Mouse (Mus musculus): ENCODE measurements around the gene Bsg. TPM values are rescaled to one million over a fixed set of nuclear protein-coding genes. Genes with fewer than 3 reads are reported as not detected.
A peak's percentile ranks its signal among the peaks of the same experiment; 100 is the strongest.

The Bsg gene
- polyA plus RNA-seq, 1 experiment from 2014 or later, result 937 TPM

- peak within 1 kb of the TSS; percentile 82 for H3K9ac ChIP-seq (ENCODE audit: low read depth, low read length)
- peak; percentile 92 for ATAC-seq
- H3K36me3 ChIP-seq (ENCODE audit: control insufficient read depth, insufficient read depth), result peaks cover 25% of the 10 kb centered on the region
- H3K27ac ChIP-seq (ENCODE audit: low read depth, low read length), result peak within 1 kb of the TSS; percentile 76
- peak within 1 kb of the TSS; percentile 86 for H3K4me2 ChIP-seq (replicated peaks; ENCODE audit: low read depth)
- no peaks in the 10 kb centered on the region; the same call in 1 of the 2 replicates for H3K4me1 ChIP-seq (replicated peaks; ENCODE audit: control insufficient read depth, insufficient read depth, low read length)
- peak; percentile 63 for TF ChIP-seq CTCF (IDR thresholded peaks at IDR 0.05; ENCODE audit: low read depth)
- H3K27me3 ChIP-seq (replicated peaks; ENCODE audit: control insufficient read depth, insufficient read depth, low read length), result no peaks in the 10 kb centered on the region
- peak within 1 kb of the TSS; percentile 72 for H3K4me3 ChIP-seq (ENCODE audit: low read depth, low read length)
- no peaks in the 10 kb centered on the region for H3K9me3 ChIP-seq (ENCODE audit: control insufficient read depth)
- WGBS, result under 1% methylated on average over 57 of the region's 84 CpGs
Observed at GRCm38 (mm10) chr10:79681591-79682245, 22.6 kb upstream of the Bsg start, which contains the start of gene Cdc34. Gene Cdc34 (plus strand): TSS chr10:79682195.

GRCm38 (mm10) chr10:79682551-79682915, 21.8 kb upstream of the Bsg start:
- WGBS, result 0% methylated on average over 10 of the region's 10 CpGs
- H3K4me3 ChIP-seq (ENCODE audit: low read depth, low read length), result peak overlapping the region; percentile 72
- H3K4me2 ChIP-seq (replicated peaks; ENCODE audit: low read depth), result peak overlapping the region; percentile 86
- 0 out of 2 replicates have a peak, but pooled peaks have one; percentile 2 for ATAC-seq
- H3K36me3 ChIP-seq (ENCODE audit: control insufficient read depth, insufficient read depth), result peaks cover 33% of the 10 kb centered on the region
- H3K9me3 ChIP-seq (ENCODE audit: control insufficient read depth), result no peaks in the 10 kb centered on the region
- H3K27me3 ChIP-seq (replicated peaks; ENCODE audit: control insufficient read depth, insufficient read depth, low read length), result no peaks in the 10 kb centered on the region
- H3K9ac ChIP-seq (ENCODE audit: low read depth, low read length), result peak overlapping the region; percentile 82
- no peak for TF ChIP-seq CTCF (IDR thresholded peaks at IDR 0.05; ENCODE audit: low read depth)
- no peaks in the 10 kb centered on the region; the same call in 1 of the 2 replicates for H3K4me1 ChIP-seq (replicated peaks; ENCODE audit: control insufficient read depth, insufficient read depth, low read length)
- H3K27ac ChIP-seq (ENCODE audit: low read depth, low read length), result peak overlapping the region; percentile 76

- no peaks in the 10 kb centered on the region; the same call in 1 of the 2 replicates for H3K4me1 ChIP-seq (replicated peaks; ENCODE audit: control insufficient read depth, insufficient read depth, low read length)
- ATAC-seq, result 0 out of 2 replicates have a peak, but pooled peaks have one; percentile 7
- H3K4me3 ChIP-seq (ENCODE audit: low read depth, low read length), result peak overlapping the region; percentile 72
- peak; percentile 71 for TF ChIP-seq CTCF (IDR thresholded peaks at IDR 0.05; ENCODE audit: low read depth)
- H3K9ac ChIP-seq (ENCODE audit: low read depth, low read length), result peak overlapping the region; percentile 82
- no peaks in the 10 kb centered on the region for H3K9me3 ChIP-seq (ENCODE audit: control insufficient read depth)
- H3K4me2 ChIP-seq (replicated peaks; ENCODE audit: low read depth), result peak overlapping the region; percentile 86
- H3K27me3 ChIP-seq (replicated peaks; ENCODE audit: control insufficient read depth, insufficient read depth, low read length), result no peaks in the 10 kb centered on the region
- WGBS, result 2% methylated on average over 10 of the region's 10 CpGs
- H3K27ac ChIP-seq (ENCODE audit: low read depth, low read length), result peak overlapping the region; percentile 76
- H3K36me3 ChIP-seq (ENCODE audit: control insufficient read depth, insufficient read depth), result peaks cover 38% of the 10 kb centered on the region
Observed at GRCm38 (mm10) chr10:79682916-79683582, 21.2 kb upstream of the Bsg start.

- no peak for ATAC-seq
- peak overlapping the region; percentile 82; the same call in 1 of the 2 replicates for H3K9ac ChIP-seq (ENCODE audit: low read depth, low read length)
Observed at GRCm38 (mm10) chr10:79683726-79684640, 20.3 kb upstream of the Bsg start.

GRCm38 (mm10) chr10:79684770-79685600, 19.3 kb upstream of the Bsg start:
- no peaks in the 10 kb centered on the region; the same call in 1 of the 2 replicates for H3K4me1 ChIP-seq (replicated peaks; ENCODE audit: control insufficient read depth, insufficient read depth, low read length)
- H3K36me3 ChIP-seq (ENCODE audit: control insufficient read depth, insufficient read depth), result peaks cover 50% of the 10 kb centered on the region
- H3K9me3 ChIP-seq (ENCODE audit: control insufficient read depth), result no peaks in the 10 kb centered on the region
- no peaks in the 10 kb centered on the region for H3K27me3 ChIP-seq (replicated peaks; ENCODE audit: control insufficient read depth, insufficient read depth, low read length)
- H3K9ac ChIP-seq (ENCODE audit: low read depth, low read length), result 0 out of 2 replicates have a peak overlapping the region, but pooled peaks have one; percentile 5
- TF ChIP-seq CTCF (IDR thresholded peaks at IDR 0.05; ENCODE audit: low read depth), result no peak
- H3K4me2 ChIP-seq (replicated peaks; ENCODE audit: low read depth), result no peak overlapping the region
- H3K27ac ChIP-seq (ENCODE audit: low read depth, low read length), result no peak overlapping the region
- H3K4me3 ChIP-seq (ENCODE audit: low read depth, low read length), result no peak overlapping the region
- no peak for ATAC-seq
- 94% methylated on average over 25 of the region's 25 CpGs for WGBS

More at GRCm38 (mm10) chr10:79683726-79684640, 20.3 kb upstream of the Bsg start:
- H3K4me2 ChIP-seq (replicated peaks; ENCODE audit: low read depth), result peak overlapping the region; percentile 86
- WGBS, result 69% methylated on average over 6 of the region's 6 CpGs
- H3K4me3 ChIP-seq (ENCODE audit: low read depth, low read length), result peak overlapping the region; percentile 72; the same call in 1 of the 2 replicates
- no peaks in the 10 kb centered on the region for H3K27me3 ChIP-seq (replicated peaks; ENCODE audit: control insufficient read depth, insufficient read depth, low read length)
- H3K27ac ChIP-seq (ENCODE audit: low read depth, low read length), result peak overlapping the region; percentile 3; the same call in 1 of the 2 replicates
- H3K36me3 ChIP-seq (ENCODE audit: control insufficient read depth, insufficient read depth), result peaks cover 47% of the 10 kb centered on the region
- no peaks in the 10 kb centered on the region for H3K9me3 ChIP-seq (ENCODE audit: control insufficient read depth)
- TF ChIP-seq CTCF (IDR thresholded peaks at IDR 0.05; ENCODE audit: low read depth), result no peak
- no peaks in the 10 kb centered on the region; the same call in 1 of the 2 replicates for H3K4me1 ChIP-seq (replicated peaks; ENCODE audit: control insufficient read depth, insufficient read depth, low read length)

Data from intestine, postnatal 0 days (tissue).